Mouse (Mus musculus) large intestine, adult 2 months (tissue): ENCODE measurements around the gene Il4ra. TPM values are rescaled to one million over a fixed set of nuclear protein-coding genes. Genes with fewer than 3 reads are reported as not detected.

Experiments used
- DNase-seq: peaks from one replicate; pipeline ENCODE4 v3.0.0-alpha.2; 2012; ENCODE audit warnings: low read depth, low spot score
- WGBS: fragments of 180-500 bp; shearing (Covaris S2); methylation state at CpG from one replicate; pipeline ENCODE4 v1.1.7; 2018; 5-methylcytosine and 5-hydroxymethylcytosine counted together
- polyA plus RNA-seq: library from polyadenylated mRNA; depleted of rRNA; stranded (reverse); fragments of >200 nt; gene quantifications from 2 replicates; pipeline ENCODE4 v1.2.3, GENCODE M21; 2012

Gene Il4ra
- polyA plus RNA-seq, 1 experiment: 43.9 TPM

- DNase-seq: no peak
- 84% methylated on average over 12 of the region's 12 CpGs for WGBS
Observed at GRCm38 (mm10) chr7:125565516-125566285, 13.8 kb downstream of the Il4ra start.

- WGBS: 23% methylated on average over 2 of the region's 2 CpGs
- DNase-seq: no peak
Observed at GRCm38 (mm10) chr7:125566420-125566819, 14.5 kb downstream of the Il4ra start.

- no peak for DNase-seq
- WGBS: 82% methylated on average over 8 of the region's 8 CpGs
Observed at GRCm38 (mm10) chr7:125568888-125569287, 17.0 kb downstream of the Il4ra start.

- DNase-seq: no peak
- 84% methylated on average over 19 of the region's 19 CpGs for WGBS
Observed at GRCm38 (mm10) chr7:125571891-125572290, 20.0 kb downstream of the Il4ra start.

GRCm38 (mm10) chr7:125572737-125573136, 20.8 kb downstream of the Il4ra start:
- no peak for DNase-seq
- 82% methylated on average over 6 of the region's 6 CpGs for WGBS

GRCm38 (mm10) chr7:125573849-125574248, 21.9 kb downstream of the Il4ra start:
- WGBS: 77% methylated on average over 2 of the region's 2 CpGs
- no peak for DNase-seq

GRCm38 (mm10) chr7:125574832-125575231, 22.9 kb downstream of the Il4ra start:
- 88% methylated on average over 3 of the region's 3 CpGs for WGBS
- DNase-seq: no peak

- DNase-seq: no peak
- 84% methylated on average over 16 of the region's 16 CpGs for WGBS
Observed at GRCm38 (mm10) chr7:125575738-125576540, 24.0 kb downstream of the Il4ra start.

- 29% methylated on average over 7 of the region's 7 CpGs for WGBS
- DNase-seq: no peak
Observed at GRCm38 (mm10) chr7:125576982-125577381, 25.1 kb downstream of the Il4ra start.

- no peak for DNase-seq
- 68% methylated on average over 11 of the region's 11 CpGs for WGBS
Observed at GRCm38 (mm10) chr7:125577486-125578088, 25.7 kb downstream of the Il4ra start.

- WGBS: 82% methylated on average over 3 of the region's 3 CpGs
Observed at GRCm38 (mm10) chr7:125578106-125578505, 26.2 kb downstream of the Il4ra start.

GRCm38 (mm10) chr7:125579545-125580219, 27.8 kb downstream of the Il4ra start:
- WGBS: 69% methylated on average over 9 of the region's 9 CpGs
- no peak for DNase-seq

More at GRCm38 (mm10) chr7:125578106-125578505, 26.2 kb downstream of the Il4ra start:
- DNase-seq: no peak

- WGBS: 93% methylated on average over 1 of the region's 1 CpGs
- DNase-seq: no peak
Observed at GRCm38 (mm10) chr7:125580220-125580549, 28.3 kb downstream of the Il4ra start.

- DNase-seq: no peak
- 15% methylated on average over 16 of the region's 16 CpGs for WGBS
Observed at GRCm38 (mm10) chr7:125580625-125581316, 28.9 kb downstream of the Il4ra start.

GRCm38 (mm10) chr7:125581317-125581672, 29.4 kb downstream of the Il4ra start:
- WGBS: 7% methylated on average over 21 of the region's 21 CpGs
- peak; percentile 38 for DNase-seq

- DNase-seq: no peak
- 63% methylated on average over 6 of the region's 6 CpGs for WGBS
Observed at GRCm38 (mm10) chr7:125583325-125584004, 31.5 kb downstream of the Il4ra start.

GRCm38 (mm10) chr7:125584005-125584369, 32.1 kb downstream of the Il4ra start:
- 85% methylated on average over 5 of the region's 5 CpGs for WGBS
- DNase-seq: no peak

GRCm38 (mm10) chr7:125586355-125586754, 34.4 kb downstream of the Il4ra start:
- WGBS: 98% methylated on average over 23 of the region's 23 CpGs
- no peak for DNase-seq

- no peak for DNase-seq
- 78% methylated on average over 4 of the region's 4 CpGs for WGBS
Observed at GRCm38 (mm10) chr7:125588721-125589120, 36.8 kb downstream of the Il4ra start.
